Mouse (Mus musculus): ENCODE data around the gene Chil1.

DNA sequence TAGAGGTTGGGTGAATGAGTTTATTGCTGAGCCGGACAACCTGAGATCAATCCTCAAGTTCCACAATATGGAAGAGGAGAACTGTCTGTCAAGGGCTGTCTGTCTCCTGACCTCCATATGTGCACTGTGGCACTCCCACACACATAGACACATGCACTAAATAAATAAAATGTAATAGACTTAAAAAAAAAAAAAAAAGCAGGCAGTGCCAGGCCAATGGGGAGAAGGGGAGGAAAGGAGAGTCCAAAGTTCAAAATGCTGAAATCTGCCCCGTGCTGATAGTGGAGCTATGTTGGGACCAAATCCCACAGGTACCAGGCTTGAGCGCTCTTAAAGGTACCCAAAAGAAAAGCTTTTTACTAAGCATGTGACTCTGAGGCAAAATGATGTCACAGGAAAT, 55.5 kb downstream of the Chil1 start:
- TF ChIP-seq CTCF (IDR thresholded peaks at IDR 0.05; ENCODE audit: control insufficient read depth, insufficient read depth, insufficient read length): no peak
- no peak for TF ChIP-seq USF1 (IDR thresholded peaks at IDR 0.05; ENCODE audit: low read depth)
- no peak for TF ChIP-seq MYOD1 (IDR thresholded peaks at IDR 0.05; ENCODE audit: control insufficient read depth, insufficient read length, low read depth)
- TF ChIP-seq MAX (IDR thresholded peaks at IDR 0.05): no peak
